Mouse (Mus musculus) retina, postnatal 1 day (tissue): ENCODE results near the gene Rps28.
A peak's percentile ranks its signal among the peaks of the same experiment; 100 is the strongest.

Experiments used
- DNase-seq: peaks from one replicate; pipeline ENCODE4 v3.0.0-alpha.2; 2012

Rps28 gene

DNA sequence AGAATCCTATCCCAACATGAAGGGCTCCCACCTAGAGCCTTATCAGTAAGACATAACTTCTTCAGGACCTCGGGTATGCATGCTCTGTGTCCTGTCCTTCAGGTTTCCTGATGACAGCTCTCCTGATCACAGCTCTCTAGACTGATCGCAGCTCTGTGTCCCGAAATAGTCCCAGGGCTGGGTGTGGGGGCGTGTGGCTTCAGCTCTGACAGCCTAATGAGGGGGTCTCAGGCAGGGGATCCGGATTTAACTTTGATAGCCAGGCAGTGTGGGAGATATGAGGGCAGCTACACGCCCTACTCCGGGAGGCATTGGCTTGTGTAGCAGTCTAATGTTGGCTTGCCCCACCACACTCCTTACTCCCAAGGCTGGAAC lies 13.2 kb downstream of the Rps28 start:
- no peak for DNase-seq

- peak; percentile 97 for DNase-seq
Measured at GRCm38 (mm10) chr17:33810334-33811141, 13.8 kb downstream of the Rps28 start, which contains the start of gene Kank3. Kank3 (plus strand) TSS chr17:33810519.

DNA sequence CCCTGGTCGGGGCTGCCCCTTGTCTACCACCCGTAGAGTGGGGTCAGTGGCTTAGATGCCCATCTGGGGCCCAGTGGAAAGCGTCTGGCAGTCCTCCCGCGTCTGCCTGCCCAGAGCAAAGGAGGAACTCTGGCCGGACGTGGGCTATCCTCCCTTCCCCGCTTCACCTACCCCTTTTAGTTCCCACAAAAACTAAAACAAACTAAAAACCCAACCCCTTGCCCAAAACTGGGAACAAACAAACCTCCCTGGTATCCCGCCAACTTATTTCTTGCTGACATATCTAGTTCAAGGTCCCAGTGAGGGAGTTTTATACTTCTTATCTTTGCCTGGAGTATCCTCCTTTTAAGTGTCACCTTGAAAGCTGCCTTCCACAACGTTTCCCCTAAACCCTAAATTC lies 16.2 kb downstream of the Rps28 start:
- no peak for DNase-seq

GRCm38 (mm10) chr17:33807181-33807888 lies 17.0 kb downstream of the Rps28 start:
- DNase-seq = no peak

- no peak for DNase-seq
Measured at GRCm38 (mm10) chr17:33804745-33805144, 19.6 kb downstream of the Rps28 start.

- DNase-seq = no peak
Measured at GRCm38 (mm10) chr17:33804205-33804604, 20.2 kb downstream of the Rps28 start.

DNA sequence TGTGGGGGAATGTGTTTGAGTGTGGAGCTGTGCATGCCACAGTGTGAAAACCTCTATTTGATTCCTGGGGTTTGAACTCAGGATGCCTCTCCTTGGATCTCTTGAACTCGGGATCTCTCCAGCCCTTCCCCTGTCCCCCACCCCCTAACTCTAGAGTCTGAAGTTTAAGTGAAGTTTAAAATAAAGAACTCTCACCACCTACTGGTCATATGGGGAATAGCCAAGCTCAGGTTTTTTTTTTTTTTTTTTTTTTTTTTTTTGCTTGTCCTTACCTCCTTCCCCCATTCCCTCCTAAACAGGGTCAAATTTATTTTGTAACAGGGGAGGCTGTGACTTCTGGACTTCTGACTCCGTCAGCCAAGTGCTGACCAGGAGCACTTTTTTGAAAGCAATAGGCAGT lies 22.1 kb downstream of the Rps28 start:
- DNase-seq = peak; percentile 67

DNA sequence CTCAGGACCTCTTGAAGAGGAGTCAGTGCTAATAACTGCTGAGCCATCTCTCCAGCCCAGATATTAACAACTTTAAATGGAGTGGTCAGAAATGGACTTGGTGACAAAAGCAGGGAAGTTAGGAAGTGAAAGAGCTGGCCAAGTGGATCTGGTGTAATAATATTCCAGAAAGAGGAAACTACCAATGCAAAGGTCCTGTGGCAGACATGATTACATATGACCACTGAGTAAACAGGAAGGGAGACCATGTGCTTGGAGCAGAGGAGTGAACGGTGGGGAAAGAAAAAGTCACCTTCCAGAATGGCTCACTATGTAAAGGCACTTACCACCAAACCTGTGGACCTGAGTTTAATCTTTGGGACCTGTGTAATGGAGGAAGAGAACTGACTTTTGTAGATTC lies 25.1 kb downstream of the Rps28 start:
- DNase-seq = no peak

- no peak for DNase-seq
Measured at GRCm38 (mm10) chr17:33798306-33798705, 26.1 kb downstream of the Rps28 start.

DNA sequence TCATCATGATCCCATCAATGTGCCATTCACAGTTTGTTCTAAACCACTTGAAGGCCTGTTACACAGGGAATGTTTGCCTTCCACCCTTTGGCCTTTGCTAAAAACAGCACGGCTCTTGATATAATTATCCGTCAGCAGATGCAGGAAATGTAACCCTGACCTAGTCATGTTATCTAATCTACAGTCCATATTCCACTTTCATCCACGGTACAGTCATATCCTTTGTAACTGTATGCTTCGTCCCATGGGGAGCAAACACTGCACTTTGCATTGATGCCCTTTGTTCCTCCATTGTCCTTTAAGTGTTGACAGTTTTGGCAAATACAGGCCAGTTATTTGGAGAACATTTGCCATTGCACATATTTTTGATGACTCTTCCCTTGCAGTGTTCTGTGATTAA lies 35.6 kb downstream of the Rps28 start:
- DNase-seq = no peak

- no peak for DNase-seq
Measured at GRCm38 (mm10) chr17:33786375-33786774, 38.0 kb downstream of the Rps28 start.

DNA sequence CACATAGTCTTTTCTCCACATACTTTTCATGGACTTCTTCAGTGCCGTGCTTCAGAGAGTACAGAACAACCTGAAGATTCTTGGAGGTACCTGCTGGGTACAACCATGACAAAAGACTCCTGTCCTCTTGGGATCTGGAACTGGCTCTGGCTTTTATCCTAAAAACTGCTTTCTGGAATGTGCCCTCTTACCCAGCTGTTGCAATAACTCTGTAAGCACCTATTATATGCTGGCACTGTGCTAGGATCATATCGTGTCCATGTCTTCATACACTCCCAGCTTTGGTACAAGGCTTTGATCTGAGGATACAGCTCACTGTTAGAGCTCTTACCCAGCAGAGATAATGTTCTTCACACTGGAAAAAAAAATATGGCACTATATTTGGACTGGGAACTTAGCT lies 39.4 kb downstream of the Rps28 start:
- DNase-seq = no peak

DNA sequence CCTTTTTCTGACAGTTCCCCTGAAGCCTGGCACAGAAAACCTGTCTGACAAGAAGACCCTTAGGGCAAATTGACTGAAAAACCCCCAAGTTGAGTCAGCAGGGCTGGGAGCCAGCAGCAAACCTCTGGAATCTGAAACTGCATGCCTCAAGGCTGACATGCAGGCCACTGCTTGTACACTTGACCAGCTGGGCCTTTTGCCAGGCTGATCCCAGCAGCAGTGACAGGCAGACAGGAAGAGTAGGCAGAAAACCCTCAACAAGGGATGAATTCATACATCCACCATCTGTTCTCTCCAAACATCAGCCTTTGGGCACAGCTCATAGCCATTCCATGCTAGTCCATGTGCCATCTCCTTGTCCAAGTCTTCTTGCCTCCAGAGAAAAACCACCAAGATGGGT lies 41.0 kb downstream of the Rps28 start:
- DNase-seq = peak; percentile 10

GRCm38 (mm10) chr17:33782067-33782466 lies 42.3 kb downstream of the Rps28 start:
- DNase-seq = peak; percentile 22

- DNase-seq = peak; percentile 86
Measured at GRCm38 (mm10) chr17:33781124-33781977, 43.0 kb downstream of the Rps28 start, which contains the start of gene Angptl4. Angptl4 (minus strand) TSS chr17:33781830.

- DNase-seq = no peak
Measured at GRCm38 (mm10) chr17:33780431-33780830, 43.9 kb downstream of the Rps28 start.

- no peak for DNase-seq
Measured at GRCm38 (mm10) chr17:33779967-33780295, 44.4 kb downstream of the Rps28 start.

- DNase-seq = peak; percentile 56
Measured at GRCm38 (mm10) chr17:33779271-33779966, 44.9 kb downstream of the Rps28 start.

DNA sequence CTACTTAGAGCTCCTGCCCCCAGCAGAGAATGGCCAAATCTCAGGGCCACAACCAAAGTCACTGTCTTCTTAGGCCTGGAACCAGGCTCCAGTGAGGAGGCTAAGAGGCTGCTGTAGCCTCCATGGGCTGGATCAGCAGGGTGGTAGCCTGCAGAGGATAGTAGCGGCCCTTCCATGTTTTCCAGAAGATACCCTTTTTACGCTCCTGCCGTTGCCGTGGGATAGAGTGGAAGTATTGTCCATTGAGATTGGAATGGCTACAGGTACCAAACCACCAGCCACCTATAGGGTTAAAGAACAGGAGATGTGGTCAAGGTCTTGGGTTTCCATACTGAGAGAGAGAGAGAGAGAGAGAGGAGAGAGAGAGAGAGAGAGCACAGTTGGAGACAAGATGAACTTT lies 49.1 kb downstream of the Rps28 start:
- no peak for DNase-seq

DNA sequence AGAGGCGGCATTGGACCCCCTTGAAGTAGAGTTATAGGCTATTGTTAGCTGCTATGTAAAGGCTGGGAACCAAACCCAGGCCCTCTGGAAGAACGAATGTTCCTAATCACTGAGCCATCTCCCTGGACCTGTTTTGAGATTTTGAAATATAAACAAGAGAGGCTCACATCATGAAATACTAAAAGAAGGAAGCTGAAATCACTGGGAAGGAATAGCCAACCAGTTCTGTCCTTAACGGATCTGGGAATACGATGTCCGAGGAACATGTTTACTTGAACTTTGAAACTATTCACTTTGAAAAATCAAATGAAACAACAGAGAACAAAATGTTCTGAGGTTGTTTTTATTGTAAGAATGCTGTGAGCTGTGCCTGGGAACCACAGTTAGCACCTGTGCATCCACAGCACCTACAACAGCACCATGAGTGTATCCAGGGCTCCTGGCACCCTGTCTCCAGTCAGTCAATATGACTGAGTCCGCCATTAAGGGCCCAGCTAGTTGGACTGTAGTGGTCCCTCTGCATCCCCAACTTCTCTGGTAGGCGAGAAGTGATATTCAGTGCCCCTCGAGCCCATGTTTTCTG lies 49.7 kb downstream of the Rps28 start:
- no peak for DNase-seq

- DNase-seq = no peak
Measured at GRCm38 (mm10) chr17:33773871-33774572, 50.3 kb downstream of the Rps28 start.

GRCm38 (mm10) chr17:33773426-33773825 lies 50.9 kb downstream of the Rps28 start:
- no peak for DNase-seq
